Mouse (Mus musculus): Measurements from ENCODE around the gene Sepsecs. TPM values are rescaled to one million over a fixed set of nuclear protein-coding genes. Genes with fewer than 3 reads are reported as not detected.

The Sepsecs gene
- polyA plus RNA-seq, 1 experiment, result 1.5 TPM

GRCm38 (mm10) chr5:52657336-52657735 is 12.2 kb downstream of the Sepsecs start:
- no peak for TF ChIP-seq GATA1 (IDR thresholded peaks at IDR 0.05; ENCODE audit: low read length)

- no peak for TF ChIP-seq GATA1 (IDR thresholded peaks at IDR 0.05; ENCODE audit: low read length)
These were observed 13.5 kb downstream of the Sepsecs start for GRCm38 (mm10) chr5:52655992-52656391.

- TF ChIP-seq GATA1 (IDR thresholded peaks at IDR 0.05; ENCODE audit: low read length), result no peak
These were observed 14.5 kb downstream of the Sepsecs start for GRCm38 (mm10) chr5:52654961-52655360.

GRCm38 (mm10) chr5:52652606-52653005 is 16.9 kb downstream of the Sepsecs start:
- no peak for TF ChIP-seq GATA1 (IDR thresholded peaks at IDR 0.05; ENCODE audit: low read length)

- no peak for TF ChIP-seq GATA1 (IDR thresholded peaks at IDR 0.05; ENCODE audit: low read length)
These were observed 17.4 kb downstream of the Sepsecs start for GRCm38 (mm10) chr5:52652086-52652485.

GRCm38 (mm10) chr5:52643947-52644840 is 25.3 kb downstream of the Sepsecs start:
- no peak for TF ChIP-seq GATA1 (IDR thresholded peaks at IDR 0.05; ENCODE audit: low read length)

GRCm38 (mm10) chr5:52641736-52642135 is 27.8 kb downstream of the Sepsecs start:
- TF ChIP-seq GATA1 (IDR thresholded peaks at IDR 0.05; ENCODE audit: low read length), result no peak

GRCm38 (mm10) chr5:52638916-52639315 is 30.6 kb downstream of the Sepsecs start:
- TF ChIP-seq GATA1 (IDR thresholded peaks at IDR 0.05; ENCODE audit: low read length), result no peak

- no peak for TF ChIP-seq GATA1 (IDR thresholded peaks at IDR 0.05; ENCODE audit: low read length)
These were observed 31.5 kb downstream of the Sepsecs start for GRCm38 (mm10) chr5:52638006-52638405.

- no peak for TF ChIP-seq GATA1 (IDR thresholded peaks at IDR 0.05; ENCODE audit: low read length)
These were observed 32.6 kb downstream of the Sepsecs start for GRCm38 (mm10) chr5:52636923-52637322.

- TF ChIP-seq GATA1 (IDR thresholded peaks at IDR 0.05; ENCODE audit: low read length), result no peak
These were observed 33.3 kb downstream of the Sepsecs start for GRCm38 (mm10) chr5:52636025-52636755.

GRCm38 (mm10) chr5:52634017-52634416 is 35.5 kb downstream of the Sepsecs start:
- no peak for TF ChIP-seq GATA1 (IDR thresholded peaks at IDR 0.05; ENCODE audit: low read length)

- no peak for TF ChIP-seq GATA1 (IDR thresholded peaks at IDR 0.05; ENCODE audit: low read length)
These were observed 39.0 kb downstream of the Sepsecs start for GRCm38 (mm10) chr5:52630541-52630940.

GRCm38 (mm10) chr5:52629214-52629613 is 40.3 kb downstream of the Sepsecs start:
- TF ChIP-seq GATA1 (IDR thresholded peaks at IDR 0.05; ENCODE audit: low read length), result no peak

GRCm38 (mm10) chr5:52628783-52629182 is 40.7 kb downstream of the Sepsecs start:
- TF ChIP-seq GATA1 (IDR thresholded peaks at IDR 0.05; ENCODE audit: low read length), result no peak

- no peak for TF ChIP-seq GATA1 (IDR thresholded peaks at IDR 0.05; ENCODE audit: low read length)
These were observed 41.8 kb downstream of the Sepsecs start for GRCm38 (mm10) chr5:52627713-52628112.
